Mouse (Mus musculus): ENCODE data around the gene Krt14.
"Not testable (repeated sequence)": the region's sequence is repeated elsewhere in the genome, so short reads cannot be mapped to it uniquely, and the experiment has no call there.

Krt14 gene

GRCm38 (mm10) chr11:100207498-100207897 lies at the start of gene Krt14:
TSS of gene Krt14 (minus strand) at chr11:100207548.
- in situ Hi-C loops (cut with MboI; ENCODE audit: low pct_unique_long_range_greater_than_20kb in 1 of 2, low sequenced_read_pairs in 2 of 2, unreplicated experiment in 1 of 2): no loop called here

DNA sequence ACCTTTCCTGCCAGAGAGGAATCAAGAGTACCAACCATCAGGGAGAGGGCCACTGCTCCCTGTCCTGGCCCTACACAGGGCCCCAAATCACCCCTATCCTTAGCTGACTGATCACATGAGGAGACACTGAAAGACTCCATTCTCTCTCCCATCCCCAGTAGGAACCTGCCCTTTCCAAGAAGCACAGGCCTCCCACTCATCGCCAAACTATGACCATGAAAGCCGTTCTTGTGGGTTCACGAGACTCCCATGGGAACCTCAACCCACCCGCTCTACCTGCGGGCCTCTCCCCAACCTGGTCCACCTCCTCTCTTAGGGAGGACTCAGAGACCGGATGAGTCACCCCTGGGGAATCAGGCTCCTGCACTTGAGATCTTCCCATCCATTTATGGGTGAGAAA lies 48.2 kb upstream of the Krt14 start:
- in situ Hi-C loops (cut with MboI; ENCODE audit: low pct_unique_long_range_greater_than_20kb in 1 of 2, low sequenced_read_pairs in 2 of 2, unreplicated experiment in 1 of 2): no loop called here

- in situ Hi-C loops (cut with MboI; ENCODE audit: low pct_unique_long_range_greater_than_20kb in 1 of 2, low sequenced_read_pairs in 2 of 2, unreplicated experiment in 1 of 2): no loop called here
These were observed 47.2 kb upstream of the Krt14 start for GRCm38 (mm10) chr11:100254360-100255090.

GRCm38 (mm10) chr11:100248852-100249465 lies 41.6 kb upstream of the Krt14 start, which contains the start of gene Krt16:
TSS of gene Krt16 (minus strand) at chr11:100248902.
- in situ Hi-C loops (cut with MboI; ENCODE audit: low pct_unique_long_range_greater_than_20kb in 1 of 2, low sequenced_read_pairs in 2 of 2, unreplicated experiment in 1 of 2): no loop called here

DNA sequence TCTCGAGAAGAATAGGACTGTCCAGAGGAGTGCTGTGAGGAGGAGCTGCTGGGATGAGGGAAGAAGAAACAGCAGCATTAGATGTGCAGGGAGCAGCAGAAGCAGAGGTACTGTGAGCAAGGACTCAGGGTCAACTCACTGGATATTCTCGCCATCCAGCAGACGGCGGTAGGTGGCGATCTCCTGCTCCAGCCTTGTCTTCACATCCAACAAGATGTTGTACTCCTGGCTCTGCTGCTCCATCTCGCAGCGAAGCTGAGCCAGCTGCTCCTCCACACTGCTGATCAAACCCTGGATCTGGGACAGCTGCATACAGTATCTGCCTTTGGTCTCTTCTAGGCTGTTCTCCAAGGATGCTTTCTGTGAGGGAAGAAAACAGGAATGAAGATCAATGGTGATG lies 39.1 kb upstream of the Krt14 start:
- in situ Hi-C loops (cut with MboI; ENCODE audit: low pct_unique_long_range_greater_than_20kb in 1 of 2, low sequenced_read_pairs in 2 of 2, unreplicated experiment in 1 of 2): not testable (repeated sequence)

- in situ Hi-C loops (cut with MboI; ENCODE audit: low pct_unique_long_range_greater_than_20kb in 1 of 2, low sequenced_read_pairs in 2 of 2, unreplicated experiment in 1 of 2): not testable (repeated sequence)
These were observed 32.9 kb upstream of the Krt14 start for GRCm38 (mm10) chr11:100240272-100240671.

DNA sequence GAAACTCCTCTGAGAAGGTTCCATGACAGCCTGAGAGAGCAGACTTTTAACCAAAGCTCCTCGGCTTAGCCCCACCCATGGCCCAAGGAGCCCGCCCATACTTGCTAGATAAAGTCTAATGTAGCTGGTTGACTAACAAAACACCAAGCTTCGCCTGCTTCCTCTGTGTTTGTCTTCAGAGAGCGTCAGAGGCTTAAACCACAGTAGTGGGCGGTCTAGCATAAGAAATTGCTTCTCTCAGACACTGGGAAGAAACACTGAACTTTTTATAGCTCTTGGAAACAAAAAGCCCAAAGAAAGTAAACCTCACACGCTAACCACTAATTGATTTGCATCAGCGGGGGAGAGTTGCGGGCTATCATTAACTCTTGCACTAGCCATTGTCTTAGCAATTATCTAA lies 14.4 kb upstream of the Krt14 start:
- in situ Hi-C loops (cut with MboI; ENCODE audit: low pct_unique_long_range_greater_than_20kb in 1 of 2, low sequenced_read_pairs in 2 of 2, unreplicated experiment in 1 of 2): no loop called here

DNA sequence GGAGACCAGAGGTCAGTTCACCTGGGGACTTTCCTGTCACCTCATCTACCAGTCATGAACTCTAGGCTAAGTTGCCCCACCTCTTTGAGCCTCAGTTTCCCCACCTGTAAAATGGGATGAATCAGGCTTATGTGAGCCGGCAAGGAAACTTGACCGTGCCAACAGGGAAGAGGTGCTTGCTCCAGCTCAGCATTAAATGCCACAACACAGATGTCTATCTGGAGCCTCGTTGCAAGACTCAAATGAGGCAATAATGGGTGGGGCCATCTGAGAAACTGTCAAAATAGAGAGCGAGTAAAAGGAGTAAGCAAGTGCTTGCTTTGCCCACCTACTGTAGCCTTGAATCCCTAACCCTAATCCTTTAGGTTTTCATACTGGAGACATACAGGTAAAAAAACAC lies 12.0 kb upstream of the Krt14 start:
- in situ Hi-C loops (cut with MboI; ENCODE audit: low pct_unique_long_range_greater_than_20kb in 1 of 2, low sequenced_read_pairs in 2 of 2, unreplicated experiment in 1 of 2): no loop called here

- in situ Hi-C loops (cut with MboI; ENCODE audit: low pct_unique_long_range_greater_than_20kb in 1 of 2, low sequenced_read_pairs in 2 of 2, unreplicated experiment in 1 of 2): no loop called here
These were observed 1.2 kb upstream of the Krt14 start for GRCm38 (mm10) chr11:100208542-100208941.

GRCm38 (mm10) chr11:100203448-100203847 lies 3.9 kb downstream of the Krt14 start:
- in situ Hi-C loops (cut with MboI; ENCODE audit: low pct_unique_long_range_greater_than_20kb in 1 of 2, low sequenced_read_pairs in 2 of 2, unreplicated experiment in 1 of 2): loop anchor here (5.0 kb wide), 2 partner anchors 79 to 94 kb away; no protein-coding TSS in a partner anchor

- in situ Hi-C loops (cut with MboI; ENCODE audit: low pct_unique_long_range_greater_than_20kb in 1 of 2, low sequenced_read_pairs in 2 of 2, unreplicated experiment in 1 of 2): loop anchor here (5.0 kb wide), 2 partner anchors 79 to 94 kb away; no protein-coding TSS in a partner anchor
These were observed 4.4 kb downstream of the Krt14 start for GRCm38 (mm10) chr11:100202906-100203305.

DNA sequence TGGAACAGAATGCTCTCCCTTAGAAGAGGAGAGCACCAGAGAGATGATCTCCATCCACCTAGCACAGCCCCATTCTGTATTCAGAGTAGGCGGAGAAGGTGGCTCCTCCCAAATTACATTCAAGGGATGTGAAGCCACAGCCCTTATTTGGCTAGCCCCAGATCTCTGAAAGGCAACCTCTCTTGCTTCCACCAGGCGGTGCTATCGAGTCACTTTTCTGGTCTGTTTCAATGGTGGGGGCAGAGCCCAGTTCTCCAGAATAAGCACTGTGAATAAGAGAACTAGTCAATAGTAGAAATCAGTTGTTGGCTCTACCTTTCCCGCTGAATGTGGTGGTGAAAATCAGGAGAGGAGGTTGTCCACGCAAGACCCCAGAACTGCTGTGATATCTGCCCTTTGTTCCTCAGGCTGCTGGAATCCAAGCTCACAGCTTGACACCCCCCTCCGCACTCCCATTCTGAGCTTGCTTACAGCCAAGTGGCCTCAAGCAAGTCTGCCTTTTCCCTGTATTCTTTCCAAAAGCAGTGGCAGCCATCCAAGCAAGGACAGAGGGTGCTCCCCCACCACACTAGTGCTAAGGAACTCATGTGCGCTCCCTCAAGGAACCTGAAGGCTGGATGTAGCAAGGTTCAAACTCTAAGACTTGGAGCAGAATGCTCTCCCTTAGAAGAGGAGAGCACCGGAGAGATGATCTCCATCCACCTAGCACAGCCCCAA lies 7.1 kb downstream of the Krt14 start:
- in situ Hi-C loops (cut with MboI; ENCODE audit: low pct_unique_long_range_greater_than_20kb in 1 of 2, low sequenced_read_pairs in 2 of 2, unreplicated experiment in 1 of 2): loop anchor here (5.0 kb wide), 2 partner anchors 82 to 97 kb away; no protein-coding TSS in a partner anchor

DNA sequence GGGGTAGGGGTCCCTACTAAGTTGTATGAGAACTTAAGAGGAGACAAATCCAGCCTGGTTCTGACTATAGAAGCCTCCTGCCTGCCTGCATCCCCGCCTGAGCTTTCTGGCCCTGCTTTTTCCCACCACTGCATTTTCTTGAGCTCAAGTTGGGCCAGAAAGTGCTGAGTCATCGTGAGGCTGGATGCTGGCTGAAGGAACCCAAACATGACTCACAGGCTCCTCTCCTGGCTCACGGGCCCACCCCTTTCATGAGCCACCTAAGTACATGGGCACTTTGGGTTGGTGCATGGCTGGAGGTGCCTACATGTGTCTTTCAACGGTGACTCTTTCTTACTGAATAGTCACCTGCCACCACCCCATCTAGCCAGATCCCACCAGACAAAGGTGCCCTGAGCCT lies 8.7 kb downstream of the Krt14 start:
- in situ Hi-C loops (cut with MboI; ENCODE audit: low pct_unique_long_range_greater_than_20kb in 1 of 2, low sequenced_read_pairs in 2 of 2, unreplicated experiment in 1 of 2): no loop called here

DNA sequence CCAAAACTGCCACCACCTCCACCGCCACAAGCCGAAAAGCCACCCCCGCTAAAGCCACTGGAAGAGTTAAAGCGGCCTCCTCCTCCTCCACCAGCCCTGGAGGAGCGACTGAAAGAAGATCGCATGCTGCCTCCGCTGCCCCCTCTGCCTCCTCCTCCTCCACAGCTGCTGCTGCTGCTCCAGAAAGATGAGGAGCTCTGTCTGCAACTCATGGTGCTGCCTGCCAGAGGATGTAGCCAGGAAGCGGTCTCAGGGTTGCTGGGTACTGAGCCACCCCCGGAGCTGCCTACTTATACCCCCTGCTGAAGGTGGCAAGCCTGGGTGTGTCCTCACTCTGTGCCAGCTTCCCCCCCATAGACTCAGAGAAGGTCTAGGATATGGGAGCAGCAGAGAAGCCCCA lies 14.4 kb downstream of the Krt14 start, which contains the start of gene Krt9:
Gene Krt9, minus strand, starts transcription at position 255 of the 400 bp plus-strand sequence.
- in situ Hi-C loops (cut with MboI; ENCODE audit: low pct_unique_long_range_greater_than_20kb in 1 of 2, low sequenced_read_pairs in 2 of 2, unreplicated experiment in 1 of 2): no loop called here

DNA sequence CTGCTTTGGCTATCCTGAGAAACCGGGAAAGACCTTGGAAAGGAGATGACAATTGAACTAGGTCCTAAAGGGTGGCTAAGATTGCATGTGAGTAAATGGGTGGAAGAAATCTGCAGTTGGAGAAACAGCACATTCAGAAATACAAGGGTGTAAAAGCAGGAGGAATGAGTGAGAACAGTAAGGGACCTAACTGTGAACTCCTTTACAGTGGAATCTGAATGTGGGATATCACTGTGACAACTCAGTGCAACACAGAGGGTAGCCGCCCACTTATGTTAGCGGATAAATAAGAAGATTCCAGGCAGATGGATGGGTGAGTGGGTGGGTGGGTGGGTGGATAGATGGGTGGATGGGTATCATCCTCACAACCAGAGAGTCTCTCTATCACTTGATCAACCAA lies 15.5 kb downstream of the Krt14 start:
- in situ Hi-C loops (cut with MboI; ENCODE audit: low pct_unique_long_range_greater_than_20kb in 1 of 2, low sequenced_read_pairs in 2 of 2, unreplicated experiment in 1 of 2): no loop called here

DNA sequence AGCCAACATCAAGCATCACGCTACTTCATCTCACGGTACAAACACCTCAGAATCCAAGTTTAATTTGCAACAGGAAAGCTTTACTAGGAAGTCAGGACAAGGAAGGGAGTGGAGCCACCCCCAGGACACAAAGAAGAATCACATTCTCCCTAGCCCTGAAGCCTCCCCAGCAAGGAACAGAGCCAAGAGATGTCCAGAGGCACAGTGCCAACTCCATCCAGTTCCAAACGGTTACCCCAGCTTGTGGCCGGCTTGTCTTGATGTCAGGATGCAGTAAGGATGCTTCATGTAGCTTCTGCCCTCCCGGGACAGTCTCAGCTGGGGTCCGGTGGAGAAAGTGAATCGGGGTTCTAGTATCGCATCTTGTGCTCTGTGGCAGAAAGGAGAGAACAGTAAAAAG lies 20.6 kb downstream of the Krt14 start:
- in situ Hi-C loops (cut with MboI; ENCODE audit: low pct_unique_long_range_greater_than_20kb in 1 of 2, low sequenced_read_pairs in 2 of 2, unreplicated experiment in 1 of 2): no loop called here

DNA sequence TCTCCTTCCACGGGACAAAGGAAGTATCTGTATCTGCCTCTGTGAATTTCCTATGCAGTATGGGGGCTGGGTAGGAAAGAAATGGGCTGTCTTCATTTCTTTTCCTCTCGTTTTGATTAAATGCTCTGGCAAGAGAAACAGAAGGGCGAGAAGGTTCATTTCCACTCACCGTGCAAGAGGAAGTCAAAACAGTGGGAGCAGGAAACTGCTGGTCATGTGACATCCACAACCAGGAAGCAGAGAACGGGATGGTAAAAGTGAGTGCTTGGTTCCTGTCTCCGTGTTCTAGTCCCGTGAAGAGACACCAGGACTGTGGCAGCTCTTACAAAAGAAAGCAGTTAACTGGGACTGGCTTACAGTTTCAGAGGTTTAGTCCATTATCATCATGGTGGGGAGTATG lies 25.6 kb downstream of the Krt14 start:
- in situ Hi-C loops (cut with MboI; ENCODE audit: low pct_unique_long_range_greater_than_20kb in 1 of 2, low sequenced_read_pairs in 2 of 2, unreplicated experiment in 1 of 2): no loop called here

- in situ Hi-C loops (cut with MboI; ENCODE audit: low pct_unique_long_range_greater_than_20kb in 1 of 2, low sequenced_read_pairs in 2 of 2, unreplicated experiment in 1 of 2): no loop called here
These were observed 28.1 kb downstream of the Krt14 start for GRCm38 (mm10) chr11:100179260-100179659.

DNA sequence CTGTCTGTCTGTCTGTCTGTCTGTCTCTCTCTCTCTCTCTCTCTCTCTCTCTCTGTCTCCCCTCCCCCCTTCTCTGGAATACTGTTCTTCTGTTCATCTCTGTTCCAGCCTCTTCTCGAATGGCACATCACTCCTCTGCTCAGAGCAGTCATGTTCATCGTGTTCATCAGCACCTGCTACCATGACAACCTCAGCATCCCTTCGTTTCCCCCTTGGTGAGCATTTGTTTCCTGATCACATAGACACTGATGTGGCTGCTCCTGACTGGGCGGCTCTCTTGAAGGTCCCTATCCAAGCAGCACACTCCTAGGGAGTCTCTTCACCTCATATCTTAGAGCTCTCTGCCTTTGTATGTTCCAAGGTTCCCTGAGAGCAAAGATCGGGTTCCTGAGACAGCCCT lies 29.0 kb downstream of the Krt14 start:
- in situ Hi-C loops (cut with MboI; ENCODE audit: low pct_unique_long_range_greater_than_20kb in 1 of 2, low sequenced_read_pairs in 2 of 2, unreplicated experiment in 1 of 2): no loop called here
